Mouse (Mus musculus) forebrain, postnatal 0 days (tissue): ENCODE results near the gene Fam45a. TPM values are rescaled to one million over a fixed set of nuclear protein-coding genes. Genes with fewer than 3 reads are reported as not detected.

Experiments
- ATAC-seq: fragments of 200-750 bp; cut with Nextera tagmentation; 2 replicates; pipeline ENCODE4 v1.8.0; 2017; ENCODE audit warnings: mild to moderate bottlenecking, moderate library complexity
- DNase-seq: peaks from one replicate; pipeline ENCODE4 v3.0.0-alpha.2; 2015
- H3K27ac ChIP-seq: fragments of 300-500 bp; sonication (generic); 2 replicates; pipeline ENCODE4 v1.5.1; 2014; ENCODE audit warnings: low read depth, mild to moderate bottlenecking, antibody characterized with exemption, low read length, moderate library complexity, mixed read lengths
- H3K27me3 ChIP-seq: fragments of 300-500 bp; sonication (generic); 2 replicates; pipeline ENCODE4 v1.6.1; 2014; ENCODE audit warnings: mild to moderate bottlenecking, low read length, mixed read lengths; ENCODE audit not compliant: insufficient read depth
- H3K36me3 ChIP-seq: fragments of 300-500 bp; sonication (generic); 2 replicates; pipeline ENCODE4 v1.6.1; 2014; ENCODE audit warnings: mild to moderate bottlenecking, moderate library complexity; ENCODE audit not compliant: insufficient read depth
- H3K4me1 ChIP-seq: fragments of 300-500 bp; sonication (generic); 2 replicates; pipeline ENCODE4 v1.6.1; 2014; ENCODE audit warnings: antibody characterized with exemption; ENCODE audit not compliant: insufficient read depth
- H3K4me2 ChIP-seq: fragments of 300-500 bp; sonication (generic); 2 replicates; pipeline ENCODE4 v1.6.1; 2014; ENCODE audit warnings: low read depth, mild to moderate bottlenecking, moderate library complexity
- H3K4me3 ChIP-seq: fragments of 300-500 bp; sonication (generic); 2 replicates; pipeline ENCODE4 v1.5.1; 2014; ENCODE audit warnings: low read depth, low read length, mixed read lengths
- H3K9ac ChIP-seq: fragments of 300-500 bp; sonication (generic); 2 replicates; pipeline ENCODE4 v1.6.1; 2014; ENCODE audit warnings: mild to moderate bottlenecking
- H3K9me3 ChIP-seq: fragments of 300-500 bp; sonication (generic); 2 replicates; pipeline ENCODE4 v1.6.1; 2016; ENCODE audit warnings: low read length
- CTCF ChIP-seq: sonication (generic); IDR thresholded peaks from 2 replicates; pipeline ENCODE4 v1.5.1; 2016; ENCODE audit warnings: antibody characterized with exemption, control low read depth, low read depth
- WGBS: fragments of 180-500 bp; shearing (Covaris S2); extraction: QIAGEN DNeasy Blood & Tissue Kit; methylation state at CpG from one replicate; pipeline ENCODE4 v1.1.7; 2014; 5-methylcytosine and 5-hydroxymethylcytosine counted together
- microRNA-seq, 2 experiments: library from miRNA; unstranded; fragments of <30 nt; microRNA quantifications; one replicate each; pipeline ENCODE4; 2016
- polyA plus RNA-seq: library from polyadenylated mRNA; unstranded; fragments of >200 nt; fragmentation: Nextera tagmentation; extraction: Ambion mirVana; gene quantifications from 2 replicates; pipeline ENCODE4 v1.2.1, GENCODE M21; 2015
- total RNA-seq: library from RNA; depleted of rRNA; stranded (reverse); fragments of >200 nt; gene quantifications from 2 replicates; pipeline ENCODE4 v1.2.3, GENCODE M21; 2014; rRNA removed

Fam45a gene
- total and polyA plus RNA-seq, 2 experiments from 2014 or later = 43.4 to 46.4 TPM

DNA sequence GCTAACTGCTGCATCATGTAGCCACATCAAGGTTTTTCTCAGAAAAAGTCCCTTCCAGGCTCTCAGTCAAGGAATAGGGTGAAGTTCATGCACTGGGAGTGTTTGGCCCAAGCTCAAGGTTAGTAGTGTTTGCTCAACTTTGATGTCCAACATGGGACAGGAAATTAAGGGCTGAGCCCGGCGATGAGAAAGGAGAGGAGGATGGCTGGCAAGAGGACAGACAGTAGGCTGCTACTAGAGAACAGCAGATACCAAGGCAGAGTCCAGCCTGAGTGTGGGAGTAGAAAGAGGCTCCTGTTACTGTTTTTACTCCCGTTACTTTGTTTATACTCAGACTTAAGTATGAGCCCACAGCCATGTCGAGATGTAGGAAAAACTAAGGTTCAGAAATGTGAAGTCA is 62.1 kb downstream of the Fam45a start:
- H3K4me1 ChIP-seq = peaks cover 3% of the 10 kb centered on the region; the same call in 1 of the 2 replicates
- H3K4me2 ChIP-seq = peak overlapping the region; percentile 61
- no peaks in the 10 kb centered on the region for H3K27me3 ChIP-seq
- peak overlapping the region; percentile 78; the same call in 1 of the 2 replicates for H3K27ac ChIP-seq
- no peak overlapping the region for H3K9ac ChIP-seq
- WGBS = 33% methylated on average over 4 of the region's 4 CpGs
- no peak for DNase-seq
- H3K36me3 ChIP-seq = no peaks in the 10 kb centered on the region
- TF ChIP-seq CTCF = no peak
- peak overlapping the region; percentile 51 for H3K4me3 ChIP-seq
- ATAC-seq = no peak
- H3K9me3 ChIP-seq = no peaks in the 10 kb centered on the region

DNA sequence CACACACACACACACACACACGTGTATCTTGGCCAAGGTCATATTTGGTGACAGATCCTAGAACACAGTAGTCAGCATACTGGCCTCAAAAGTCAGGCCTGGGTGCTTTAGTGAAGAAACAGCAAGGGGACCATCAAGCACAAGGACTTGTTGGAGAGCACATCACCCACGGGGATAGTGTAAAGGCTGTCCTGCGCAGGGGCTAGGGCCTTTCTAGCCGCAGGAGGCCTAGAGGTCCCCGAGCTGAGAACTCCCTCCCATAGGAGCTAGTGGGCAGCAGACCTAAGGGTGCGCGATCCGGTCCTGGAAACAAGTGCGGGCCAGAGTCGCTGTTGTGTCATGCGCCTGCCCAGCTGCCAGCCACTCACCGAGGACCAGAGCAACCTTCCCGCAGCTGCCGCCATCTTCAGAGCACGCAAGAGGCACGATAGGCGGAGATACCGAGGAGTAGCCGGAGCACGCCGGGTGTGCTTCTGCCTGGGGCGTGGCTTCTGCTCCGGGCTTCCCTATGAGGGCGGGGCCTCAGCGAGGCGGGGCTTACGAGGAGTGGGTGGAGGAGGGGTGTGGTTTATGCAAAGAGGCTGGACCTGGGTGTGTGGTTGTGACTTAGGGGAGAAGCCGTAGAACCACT is 62.8 kb downstream of the Fam45a start, which contains the start of gene Prdx3:
Prdx3 (minus strand) TSS at position 493 of the 631 bp plus-strand sequence.
- peak; percentile 90 for DNase-seq
- peak within 1 kb of the TSS; percentile 61 for H3K4me2 ChIP-seq
- TF ChIP-seq CTCF = peak; percentile 37; the same call in 1 of the 2 replicates

DNA sequence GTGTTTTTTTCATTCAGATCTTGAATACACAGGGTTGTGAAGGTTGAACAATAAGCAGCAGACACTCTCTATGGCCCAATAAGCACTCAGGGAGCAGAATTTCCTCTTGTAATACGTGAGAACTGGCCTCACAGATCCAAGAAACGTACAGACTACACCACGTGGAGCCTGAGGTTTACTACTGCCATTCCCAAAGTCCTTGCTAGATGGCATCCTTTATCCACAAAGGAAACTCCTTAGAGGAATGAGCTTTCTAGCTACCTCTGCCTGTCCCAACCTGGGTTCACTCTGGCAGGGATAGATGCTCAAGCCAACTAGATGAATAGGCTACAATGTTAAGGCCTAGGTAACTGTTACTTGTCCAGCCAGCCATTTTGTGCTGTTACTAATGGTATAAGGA is 71.7 kb downstream of the Fam45a start:
- Histone ChIP-seq H3K9me3 (no peaks in the 10 kb centered on the region), H3K9ac (no peak overlapping the region), H3K4me2 (no peak overlapping the region), H3K27me3 (no peaks in the 10 kb centered on the region), H3K27ac (no peak overlapping the region), H3K4me3 (no peak overlapping the region), H3K36me3 (no peaks in the 10 kb centered on the region), H3K4me1 (no peaks in the 10 kb centered on the region)
- TF ChIP-seq CTCF = peak; percentile 78
- ATAC-seq (peak; percentile 89), DNase-seq (peak; percentile 71)
- WGBS = 4% methylated on average over 3 of the region's 3 CpGs

More for the DNA sequence above, 62.8 kb downstream of the Fam45a start, which contains the start of gene Prdx3:
- 2% methylated on average over 28 of the region's 28 CpGs for WGBS
- Histone ChIP-seq H3K4me1 (peaks cover 3% of the 10 kb centered on the region; the same call in 1 of the 2 replicates), H3K9me3 (no peaks in the 10 kb centered on the region), H3K4me3 (peak within 1 kb of the TSS; percentile 51), H3K36me3 (no peaks in the 10 kb centered on the region), H3K27me3 (no peaks in the 10 kb centered on the region), H3K27ac (peak within 1 kb of the TSS; percentile 78), H3K9ac (peak within 1 kb of the TSS; percentile 66)
- ATAC-seq = peak; percentile 98

Small RNA genes within 50 kb of the gene (microRNA-seq; reads per million reads assigned to microRNA genes)
- 0 reads per million in 2 experiments for gene mmu-mir-3084-1

Other genes with a start within 250 kb of the Fam45a start
- 50.3 and 55.8 TPM in 2 replicates for gene Cacul1, start 230.6 kb upstream of the Fam45a start, total RNA-seq
- gene Cacul1, start 230.6 kb upstream of the Fam45a start, polyA plus RNA-seq = 9.6 and 14.4 TPM in 2 replicates
- gene Nanos1, start 55.6 kb upstream of the Fam45a start, total RNA-seq = 31.2 and 39.8 TPM in 2 replicates
- 13.8 and 16.5 TPM in 2 replicates for gene Nanos1, start 55.6 kb upstream of the Fam45a start, polyA plus RNA-seq
- gene Eif3a, start 20.9 kb upstream of the Fam45a start, total RNA-seq = 89.6 and 113 TPM in 2 replicates
- 66.0 and 91.9 TPM in 2 replicates for gene Eif3a, start 20.9 kb upstream of the Fam45a start, polyA plus RNA-seq
- gene Sfxn4, start 49.9 kb downstream of the Fam45a start, total RNA-seq = 5.5 and 7.6 TPM in 2 replicates
- gene Sfxn4, start 49.9 kb downstream of the Fam45a start, polyA plus RNA-seq = 8.5 and 9.6 TPM in 2 replicates
- gene Prdx3, start 63.0 kb downstream of the Fam45a start, total RNA-seq = 86.4 and 99.3 TPM in 2 replicates
- gene Prdx3, start 63.0 kb downstream of the Fam45a start, polyA plus RNA-seq = 107 and 109 TPM in 2 replicates
- 10.4 and 12.7 TPM in 2 replicates for gene Grk5, start 78.2 kb downstream of the Fam45a start, total RNA-seq
- gene Grk5, start 78.2 kb downstream of the Fam45a start, polyA plus RNA-seq = 1.3 and 1.5 TPM in 2 replicates